Mouse (Mus musculus) large intestine, adult 2 months (tissue): Measurements from ENCODE around the gene Aanat. TPM values are rescaled to one million over a fixed set of nuclear protein-coding genes. Genes with fewer than 3 reads are reported as not detected.

Experiments
- DNase-seq: peaks from one replicate; pipeline ENCODE4 v3.0.0-alpha.2; 2012; ENCODE audit warnings: low read depth, low spot score
- WGBS: fragments of 180-500 bp; shearing (Covaris S2); methylation state at CpG from one replicate; pipeline ENCODE4 v1.1.7; 2018; 5-methylcytosine and 5-hydroxymethylcytosine counted together
- polyA plus RNA-seq: library from polyadenylated mRNA; depleted of rRNA; stranded (reverse); fragments of >200 nt; gene quantifications from 2 replicates; pipeline ENCODE4 v1.2.3, GENCODE M21; 2012; rRNA removed

Gene Aanat
- polyA plus RNA-seq, 1 experiment, result not detected

- 71% methylated on average over 11 of the region's 11 CpGs for WGBS
Observed at GRCm38 (mm10) chr11:116646136-116646535, 59.9 kb downstream of the Aanat start.

GRCm38 (mm10) chr11:116646771-116647170 is 60.5 kb downstream of the Aanat start:
- WGBS, result 84% methylated on average over 7 of the region's 7 CpGs

More at GRCm38 (mm10) chr11:116646136-116646535, 59.9 kb downstream of the Aanat start:
- no peak for DNase-seq

More at GRCm38 (mm10) chr11:116646771-116647170, 60.5 kb downstream of the Aanat start:
- DNase-seq, result no peak

Other genes starting within 250 kb of the Aanat start
- 4.4 and 4.9 TPM in 2 replicates for gene Rnf157, start 173.4 kb upstream of the Aanat start, polyA plus RNA-seq
- gene Ubald2, start 152.3 kb upstream of the Aanat start, polyA plus RNA-seq, result 217 and 229 TPM in 2 replicates
- 0.11 TPM in 2 replicates for gene Qrich2, start 120.2 kb upstream of the Aanat start, polyA plus RNA-seq
- gene Prpsap1, start 92.2 kb upstream of the Aanat start, polyA plus RNA-seq, result 235 and 348 TPM in 2 replicates
- 5.2 and 21.8 TPM in 2 replicates for gene Sphk1, start 55.5 kb upstream of the Aanat start, polyA plus RNA-seq
- 7.6 and 8.4 TPM in 2 replicates for gene Ube2o, start 5.0 kb upstream of the Aanat start, polyA plus RNA-seq
- gene Rhbdf2, start 40.6 kb downstream of the Aanat start, polyA plus RNA-seq, result 22.5 and 32.3 TPM in 2 replicates
- 0.30 and 0.44 TPM in 2 replicates for gene Prcd, start 67.1 kb downstream of the Aanat start, polyA plus RNA-seq
- 18.9 and 20.6 TPM in 2 replicates for gene Cygb, start 67.9 kb downstream of the Aanat start, polyA plus RNA-seq
- not detected in 2 replicates for gene St6galnac1, start 189.1 kb downstream of the Aanat start, polyA plus RNA-seq
- gene Mxra7, start 241.6 kb downstream of the Aanat start, polyA plus RNA-seq, result 6.3 and 10.4 TPM in 2 replicates